Mouse (Mus musculus) heart, adult 2 months (tissue): ENCODE data around the gene Asic1. TPM values are rescaled to one million over a fixed set of nuclear protein-coding genes. Genes with fewer than 3 reads are reported as not detected.

ENCODE experiments used
- DNase-seq, 2 experiments: peaks; one replicate each; pipeline ENCODE4 v3.0.0; 2021
- H3K27ac ChIP-seq: fragments of 200-600 bp; 2 replicates; pipeline ENCODE4 v1.8.1; 2022
- H3K27me3 ChIP-seq: fragments of 200-500 bp; 2 replicates; pipeline ENCODE4 v1.6.1; 2012; ENCODE audit warnings: mild to moderate bottlenecking, low read length, inconsistent platforms, mixed read lengths; ENCODE audit not compliant: control insufficient read depth, insufficient read depth
- H3K36me3 ChIP-seq: fragments of 200-500 bp; 2 replicates; pipeline ENCODE4 v1.6.1; 2012; ENCODE audit warnings: low read length, inconsistent platforms; ENCODE audit not compliant: control insufficient read depth, insufficient read depth
- H3K4me1 ChIP-seq: fragments of 200-500 bp; 2 replicates; pipeline ENCODE4 v1.6.1; 2011; ENCODE audit warnings: low read length; ENCODE audit not compliant: control insufficient read depth, insufficient read depth
- H3K4me3 ChIP-seq: fragments of 200-600 bp; 2 replicates; pipeline ENCODE4 v1.8.1; 2022
- H3K79me2 ChIP-seq: fragments of 200-500 bp; replicated peaks from 2 replicates; pipeline ENCODE4 v1.6.1; 2012; ENCODE audit warnings: mild to moderate bottlenecking, inconsistent platforms, low read length, moderate library complexity, mixed read lengths; ENCODE audit not compliant: control insufficient read depth, insufficient read depth
- H3K9ac ChIP-seq: fragments of 200-500 bp; 2 replicates; pipeline ENCODE4 v1.6.1; 2012; ENCODE audit warnings: low read depth, mild to moderate bottlenecking, control low read depth, inconsistent platforms, low read length, mixed read lengths
- CTCF ChIP-seq: fragments of 200-600 bp; IDR thresholded peaks from 2 replicates; pipeline ENCODE4 v1.8.1; 2022; ENCODE audit warnings: antibody characterized with exemption, mild to moderate bottlenecking, moderate library complexity
- EP300 ChIP-seq: fragments of 200-500 bp; IDR thresholded peaks from 2 replicates; pipeline ENCODE4 v1.6.1; 2011; ENCODE audit warnings: low read depth, low read length, control low read depth; ENCODE audit not compliant: insufficient read depth
- POLR2A ChIP-seq: fragments of 200-500 bp; IDR thresholded peaks from 2 replicates; pipeline ENCODE4 v1.6.1; 2011; ENCODE audit warnings: mild to moderate bottlenecking, low read depth, low read length, control low read depth; ENCODE audit not compliant: insufficient read depth
- WGBS: fragments of 180-500 bp; shearing (Covaris S2); methylation state at CpG from one replicate; pipeline ENCODE4 v1.1.7; 2018; 5-methylcytosine and 5-hydroxymethylcytosine counted together
- intact Hi-C: fragments of 180-260 bp; cut with DNase I; formaldehyde crosslinking; loops from one replicate; pipeline ENCODE4 v1.15.1; 2025
- polyA plus RNA-seq: library from polyadenylated mRNA; depleted of rRNA; stranded (reverse); fragments of >200 nt; gene quantifications from 2 replicates; pipeline ENCODE4 v1.2.3, GENCODE M21; 2012
- total RNA-seq, 2 experiments: library from RNA; stranded (reverse); gene quantifications; 2 replicates each; pipeline ENCODE4 v1.2.3; 2021

Asic1 gene
- total and polyA plus RNA-seq, 3 experiments, result 0.42 to 1.3 (median 0.50) TPM

DNA sequence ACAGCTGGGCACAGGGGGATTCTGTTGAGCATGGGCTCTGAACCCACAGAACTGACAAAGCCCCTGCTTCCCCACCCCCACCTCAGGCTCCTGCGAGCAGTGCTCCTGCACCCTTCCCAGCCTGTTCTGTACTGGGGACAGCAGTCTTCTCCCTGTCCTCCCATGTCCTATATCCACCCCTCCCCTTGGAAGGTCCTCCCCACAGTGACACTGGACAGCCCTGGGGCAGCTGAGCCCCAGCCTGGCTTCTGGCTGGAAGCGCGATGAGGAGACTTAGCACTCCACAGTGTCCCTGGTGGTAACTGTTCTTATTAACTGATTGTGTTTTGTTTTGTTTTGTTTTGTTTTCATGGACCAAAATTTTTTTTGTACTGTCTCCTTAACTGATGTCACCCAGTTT lies 43.4 kb downstream of the Asic1 start:
- Histone ChIP-seq H3K4me3 (no peak overlapping the region), H3K27ac (peak overlapping the region; percentile 41), H3K9ac (no peak overlapping the region), H3K27me3 (no peaks in the 10 kb centered on the region), H3K36me3 (no peaks in the 10 kb centered on the region), H3K79me2 (no peaks in the 10 kb centered on the region), H3K4me1 (peaks cover 6% of the 10 kb centered on the region)
- TF ChIP-seq CTCF (peak; percentile 23), EP300 (no peak), POLR2A (no peak)
- no peak for DNase-seq
- intact Hi-C loops, result loop anchor here (5.0 kb wide), 1 partner anchor 194 kb away; no protein-coding TSS in a partner anchor
- 69% methylated on average over 3 of the region's 3 CpGs for WGBS

DNA sequence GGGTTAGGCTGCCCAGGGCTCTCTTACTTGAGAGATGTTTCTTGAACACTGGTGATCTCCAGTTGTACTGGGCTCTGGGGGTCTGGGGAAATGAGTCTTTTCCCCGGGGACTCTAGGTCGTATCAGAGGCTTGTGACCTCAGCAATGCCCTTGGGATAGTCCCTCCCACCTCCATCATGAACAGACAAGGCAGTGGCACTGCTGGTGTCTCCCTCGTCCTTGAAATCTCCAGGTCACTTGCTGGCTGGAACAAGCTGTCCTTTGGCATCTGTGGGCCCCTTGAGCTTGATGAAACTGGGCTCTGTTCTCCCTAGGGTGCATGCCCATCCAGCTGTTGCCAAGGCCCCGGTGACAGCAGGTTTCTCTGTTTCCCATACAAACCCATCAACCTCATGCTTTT lies 44.0 kb downstream of the Asic1 start:
- Histone ChIP-seq H3K79me2 (no peaks in the 10 kb centered on the region), H3K9ac (no peak overlapping the region), H3K4me1 (peaks cover 6% of the 10 kb centered on the region), H3K4me3 (no peak overlapping the region), H3K36me3 (no peaks in the 10 kb centered on the region), H3K27me3 (no peaks in the 10 kb centered on the region), H3K27ac (peak overlapping the region; percentile 41)
- TF ChIP-seq EP300 (peak; percentile 92), POLR2A (no peak)
- intact Hi-C loops, result loop anchor here (5.0 kb wide), 1 partner anchor 193 kb away; no protein-coding TSS in a partner anchor
- 47% methylated on average over 4 of the region's 4 CpGs for WGBS
- peak in 1 of 2 experiments; percentile 61 for DNase-seq

DNA sequence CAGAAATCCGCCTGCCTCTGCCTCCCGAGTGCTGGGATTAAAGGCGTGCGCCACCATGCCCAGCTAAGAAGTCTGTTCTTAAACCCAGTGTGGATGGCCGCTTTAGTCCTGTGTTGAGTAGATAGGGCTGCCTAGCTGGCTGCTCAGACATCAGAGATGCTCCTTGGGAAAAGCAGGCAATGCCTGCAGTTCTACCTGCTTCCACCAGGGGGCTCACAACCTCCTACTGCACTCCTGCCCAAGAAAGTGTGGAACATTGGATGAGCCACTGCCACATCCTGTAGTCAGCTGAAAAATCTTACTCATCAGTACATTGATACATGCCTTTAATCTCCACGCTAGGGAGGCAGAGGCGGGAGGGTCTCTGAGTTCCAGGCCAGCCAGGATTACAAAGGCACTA lies 44.7 kb downstream of the Asic1 start:
- Histone ChIP-seq H3K79me2 (no peaks in the 10 kb centered on the region), H3K4me3 (no peak overlapping the region), H3K36me3 (no peaks in the 10 kb centered on the region), H3K9ac (no peak overlapping the region), H3K27me3 (no peaks in the 10 kb centered on the region), H3K27ac (no peak overlapping the region), H3K4me1 (peaks cover 6% of the 10 kb centered on the region)
- TF ChIP-seq CTCF, result peak; percentile 93
- peak; percentile 90 for TF ChIP-seq EP300
- no peak for TF ChIP-seq POLR2A
- WGBS, result 47% methylated on average over 7 of the region's 7 CpGs
- DNase-seq, result peak; percentile 79 to 80
- intact Hi-C loops, result loop anchor here (1.0 to 5.0 kb wide), 2 partner anchors 63 to 192 kb away; no protein-coding TSS in a partner anchor

DNA sequence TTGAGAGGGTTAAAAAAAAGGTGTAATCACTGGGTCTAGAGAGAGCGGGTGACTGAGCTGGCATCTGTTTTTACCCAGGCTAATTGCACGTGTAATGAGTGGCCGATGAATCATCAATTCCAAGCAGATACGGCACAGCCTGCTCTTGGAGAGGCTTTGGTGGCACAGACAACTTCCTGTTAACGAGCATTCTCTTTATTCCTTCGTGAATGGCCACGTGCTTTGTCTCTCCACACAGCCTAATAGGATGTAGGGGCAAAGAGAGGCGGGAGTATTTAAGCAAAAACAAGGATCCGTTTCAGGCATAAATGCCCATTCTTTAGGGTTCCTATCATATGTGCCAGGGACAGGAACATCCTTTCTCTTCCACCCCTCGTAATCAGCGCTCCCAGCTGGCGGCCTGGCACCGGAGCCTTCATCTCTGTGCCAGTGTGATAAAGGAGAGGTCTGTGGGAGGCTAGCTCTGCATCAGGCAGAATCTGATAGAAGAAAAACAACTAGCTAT lies 45.2 kb downstream of the Asic1 start:
- DNase-seq, result no peak
- Histone ChIP-seq H3K36me3 (no peaks in the 10 kb centered on the region), H3K9ac (no peak overlapping the region), H3K79me2 (no peaks in the 10 kb centered on the region), H3K4me3 (no peak overlapping the region), H3K27ac (no peak overlapping the region), H3K27me3 (no peaks in the 10 kb centered on the region), H3K4me1 (peaks cover 6% of the 10 kb centered on the region)
- WGBS, result 39% methylated on average over 13 of the region's 13 CpGs
- intact Hi-C loops, result loop anchor here (1.0 kb wide), 1 partner anchor 63 kb away; no protein-coding TSS in a partner anchor
- TF ChIP-seq EP300 (no peak), CTCF (no peak), POLR2A (no peak)

DNA sequence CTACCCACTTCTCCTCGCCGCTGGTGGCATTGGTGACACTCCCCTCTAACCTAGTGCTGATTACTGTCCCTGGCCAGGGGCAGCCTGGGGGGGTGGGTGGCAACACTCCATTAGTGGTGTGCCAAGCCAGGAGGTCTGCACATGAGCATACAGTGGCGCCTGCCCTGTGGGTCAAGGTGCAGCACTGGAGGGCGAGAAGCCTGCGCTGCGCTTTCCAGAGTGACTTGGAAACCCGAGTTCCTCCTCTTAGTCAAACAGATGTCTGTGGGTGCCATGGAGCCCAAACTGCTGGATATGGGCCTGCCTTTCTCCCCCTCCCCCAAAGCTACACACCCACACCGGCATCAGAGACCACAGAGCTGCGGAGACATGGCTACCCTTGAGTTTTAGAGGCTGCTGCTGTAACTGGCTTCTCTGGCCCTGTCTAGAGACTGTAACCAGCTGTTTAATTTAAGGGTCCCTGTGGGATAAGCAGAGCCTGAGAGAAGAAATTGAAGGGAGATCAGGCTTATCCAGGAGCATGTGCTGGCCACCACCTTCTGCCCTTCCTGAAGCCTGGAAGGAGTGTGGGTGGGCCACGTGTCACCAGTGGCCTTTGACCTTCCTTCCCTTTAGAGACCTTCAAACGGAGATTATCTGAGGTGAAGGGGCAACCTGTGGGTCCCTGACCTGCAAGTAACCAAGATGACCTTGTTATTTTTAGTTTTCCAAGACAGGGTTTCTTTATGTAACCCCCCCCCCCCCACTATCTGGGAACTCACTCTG lies 46.0 kb downstream of the Asic1 start:
- Histone ChIP-seq H3K27me3 (no peaks in the 10 kb centered on the region), H3K4me3 (no peak overlapping the region), H3K36me3 (no peaks in the 10 kb centered on the region), H3K79me2 (no peaks in the 10 kb centered on the region), H3K9ac (0 out of 2 replicates have a peak overlapping the region, but pooled peaks have one; percentile 21), H3K27ac (no peak overlapping the region), H3K4me1 (peaks cover 6% of the 10 kb centered on the region)
- DNase-seq, result no peak
- WGBS, result 57% methylated on average over 11 of the region's 11 CpGs
- intact Hi-C loops, result loop anchor here (1.0 kb wide), 1 partner anchor 62 kb away; no protein-coding TSS in a partner anchor
- no peak for TF ChIP-seq EP300
- TF ChIP-seq POLR2A, result no peak
- no peak for TF ChIP-seq CTCF

DNA sequence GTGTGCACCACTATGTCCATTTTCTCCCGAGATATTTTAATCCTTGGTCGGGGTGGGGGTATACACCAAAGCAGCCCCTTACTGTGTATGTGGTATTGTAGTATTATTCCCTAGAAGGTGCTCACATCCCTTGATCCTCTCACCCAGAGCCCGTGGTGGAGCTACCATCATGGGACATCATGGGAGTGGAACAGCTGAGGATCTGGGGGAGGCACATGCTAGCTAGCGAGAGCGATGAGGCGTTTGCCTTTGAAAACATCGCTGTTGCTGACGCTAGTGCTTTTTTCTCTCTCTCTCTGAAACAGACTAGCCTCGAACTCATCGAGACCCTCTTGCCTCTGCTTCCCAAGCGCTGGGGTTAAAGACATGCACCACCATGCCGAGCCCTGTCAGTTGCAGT lies 46.6 kb downstream of the Asic1 start:
- Histone ChIP-seq H3K4me3 (no peak overlapping the region), H3K27me3 (no peaks in the 10 kb centered on the region), H3K4me1 (peaks cover 6% of the 10 kb centered on the region), H3K79me2 (no peaks in the 10 kb centered on the region), H3K27ac (no peak overlapping the region), H3K9ac (no peak overlapping the region), H3K36me3 (no peaks in the 10 kb centered on the region)
- whole genome bisulfite sequencing, result 76% methylated on average over 12 of the region's 12 CpGs
- no peak for DNase-seq
- intact Hi-C loops, result no loop called here
- no peak for TF ChIP-seq CTCF
- TF ChIP-seq EP300, result no peak
- no peak for TF ChIP-seq POLR2A
